Comparison of ENCODE assay signal across 32 mouse cellular contexts in the genomic region with DNA sequence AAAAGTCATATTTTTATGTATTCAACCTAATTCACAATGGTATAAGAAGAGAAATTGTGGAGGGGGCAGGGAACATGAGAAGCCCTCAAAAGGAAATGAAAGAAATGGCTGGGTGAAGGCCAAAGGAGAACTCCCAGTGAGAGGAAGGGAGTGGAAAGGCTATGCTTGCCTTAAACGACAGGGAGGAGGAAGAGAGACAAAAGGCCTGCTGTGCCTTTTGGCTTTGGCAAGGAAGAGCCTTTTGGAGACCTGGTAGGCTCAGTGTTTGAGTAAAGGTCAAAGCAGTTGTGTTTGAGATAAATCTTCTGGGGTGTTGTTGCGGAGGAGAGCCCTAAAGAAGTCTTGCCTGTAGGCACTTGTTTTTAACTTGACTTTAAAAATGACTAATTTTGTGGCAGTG.
A peak's percentile ranks its signal among the peaks of the same experiment; 100 is the strongest.
DNase-seq lines count a peak whose midpoint lies in the region; ATAC-seq and TF ChIP-seq lines count a peak whose summit lies in the region.
"Had no signal": no experiment of that assay in that cellular context is flagged by ENCODE, and none has a peak within 500 bp of the region (broad histone marks: within the 10 kb centered on the region; RNA-seq: fewer than 3 reads in every experiment).

No protein-coding gene starts in this region.

- H3K9ac ChIP-seq in heart, embryonic 12.5 days: no peak overlapping the region
- H3K9ac ChIP-seq in kidney, postnatal 0 days (ENCODE audit: low read depth, low read length): no peak overlapping the region
- H3K9ac ChIP-seq in heart, postnatal 0 days (replicated peaks; ENCODE audit: low read depth, low read length): no peak overlapping the region
- H3K9ac ChIP-seq in midbrain, embryonic 11.5 days (ENCODE audit: low read length): no peak overlapping the region
- no peak overlapping the region for H3K9ac ChIP-seq in hindbrain, embryonic 12.5 days
- H3K9ac ChIP-seq: embryonic facial prominence, embryonic 13.5 days; forebrain, embryonic 15.5 days; heart, embryonic 15.5 days; hindbrain, embryonic 13.5 days; limb, embryonic 12.5 days; liver, embryonic 15.5 days; midbrain, embryonic 15.5 days; neural tube, embryonic 15.5 days had no signal

- TF ChIP-seq CTCF in kidney, postnatal 0 days (IDR thresholded peaks at IDR 0.05; ENCODE audit: low read depth): no peak
- TF ChIP-seq CTCF in heart, postnatal 0 days (IDR thresholded peaks at IDR 0.05; ENCODE audit: low read depth): no peak

- no peaks in the 10 kb centered on the region for H3K36me3 ChIP-seq in heart, embryonic 12.5 days
- no peaks in the 10 kb centered on the region for H3K36me3 ChIP-seq in kidney, postnatal 0 days (ENCODE audit: insufficient read depth, low read length)
- H3K36me3 ChIP-seq in heart, postnatal 0 days (replicated peaks; ENCODE audit: control insufficient read depth, insufficient read depth, low read length): no peaks in the 10 kb centered on the region
- H3K36me3 ChIP-seq in midbrain, embryonic 11.5 days (ENCODE audit: control insufficient read depth, insufficient read depth, low read length): no peaks in the 10 kb centered on the region
- no peaks in the 10 kb centered on the region for H3K36me3 ChIP-seq in hindbrain, embryonic 12.5 days
- H3K36me3 ChIP-seq: embryonic facial prominence, embryonic 13.5 days; forebrain, embryonic 10.5 days; forebrain, embryonic 15.5 days; heart, embryonic 15.5 days; hindbrain, embryonic 13.5 days; limb, embryonic 12.5 days; liver, embryonic 15.5 days; midbrain, embryonic 15.5 days; neural tube, embryonic 15.5 days had no signal

- H3K4me2 ChIP-seq in heart, embryonic 12.5 days: no peak overlapping the region
- H3K4me2 ChIP-seq in kidney, postnatal 0 days (ENCODE audit: low read length): no peak overlapping the region
- H3K4me2 ChIP-seq in heart, postnatal 0 days (ENCODE audit: low read depth, low read length): no peak overlapping the region
- no peak overlapping the region for H3K4me2 ChIP-seq in midbrain, embryonic 11.5 days
- no peak overlapping the region for H3K4me2 ChIP-seq in hindbrain, embryonic 12.5 days (replicated peaks)
- H3K4me2 ChIP-seq: embryonic facial prominence, embryonic 13.5 days; forebrain, embryonic 15.5 days; heart, embryonic 15.5 days; hindbrain, embryonic 13.5 days; limb, embryonic 12.5 days; liver, embryonic 15.5 days; midbrain, embryonic 15.5 days; neural tube, embryonic 15.5 days had no signal

- 50% methylated on average over 2 of the region's 2 CpGs for WGBS in heart, embryonic 12.5 days
- WGBS in kidney, postnatal 0 days: 35% methylated on average over 2 of the region's 2 CpGs
- WGBS in heart, postnatal 0 days: 40% methylated on average over 2 of the region's 2 CpGs
- WGBS in midbrain, embryonic 11.5 days: 45% methylated on average over 2 of the region's 2 CpGs
- WGBS in hindbrain, embryonic 12.5 days: 45% methylated on average over 2 of the region's 2 CpGs

- no peak for TF ChIP-seq EP300 in heart, postnatal 0 days (IDR thresholded peaks at IDR 0.05; ENCODE audit: low read depth)

- H3K27ac ChIP-seq in heart, embryonic 12.5 days (ENCODE audit: poor library complexity, severe bottlenecking): no peak overlapping the region
- H3K27ac ChIP-seq in kidney, postnatal 0 days: no peak overlapping the region
- 0 out of 2 replicates have a peak overlapping the region, but pooled peaks have one; percentile 18 for H3K27ac ChIP-seq in heart, postnatal 0 days (ENCODE audit: low read depth)
- no peak overlapping the region for H3K27ac ChIP-seq in midbrain, embryonic 11.5 days (ENCODE audit: low read depth, low read length)
- H3K27ac ChIP-seq in hindbrain, embryonic 12.5 days: no peak overlapping the region
- H3K27ac ChIP-seq: embryonic facial prominence, embryonic 13.5 days; forebrain, embryonic 10.5 days; forebrain, embryonic 15.5 days; heart, embryonic 15.5 days; hindbrain, embryonic 13.5 days; layer of hippocampus, adult 2 months; left cerebral cortex, adult 2 months; limb, embryonic 12.5 days; liver, embryonic 15.5 days; macrophage; midbrain, embryonic 15.5 days; neural tube, embryonic 15.5 days had no signal

- no peak for ATAC-seq in heart, embryonic 12.5 days (ENCODE audit: insufficient number of reproducible peaks, low FRiP score)
- ATAC-seq in kidney, postnatal 0 days (replicated peaks; ENCODE audit: low FRiP score, low read depth): no peak
- no peak for ATAC-seq in heart, postnatal 0 days (ENCODE audit: insufficient read depth, low read depth)
- no peak for ATAC-seq in midbrain, embryonic 11.5 days (ENCODE audit: low FRiP score)
- ATAC-seq in hindbrain, embryonic 12.5 days (ENCODE audit: low FRiP score): no peak
- ATAC-seq: activated CD4-positive, CD25-positive, alpha-beta regulatory T cell, adult 4 months; CD4-positive, CD25-positive, alpha-beta regulatory T cell, adult 4 months; forebrain, embryonic 15.5 days; intestine, embryonic 16.5 days; lung, postnatal 0 days; midbrain, embryonic 15.5 days had no signal

- no peaks in the 10 kb centered on the region for H3K9me3 ChIP-seq in heart, embryonic 12.5 days (replicated peaks)
- no peaks in the 10 kb centered on the region for H3K9me3 ChIP-seq in kidney, postnatal 0 days (replicated peaks; ENCODE audit: low read length)
- no peaks in the 10 kb centered on the region for H3K9me3 ChIP-seq in heart, postnatal 0 days (replicated peaks; ENCODE audit: control insufficient read depth, low read length)
- no peaks in the 10 kb centered on the region for H3K9me3 ChIP-seq in midbrain, embryonic 11.5 days (ENCODE audit: control insufficient read depth, low read length)
- H3K9me3 ChIP-seq in hindbrain, embryonic 12.5 days (replicated peaks): no peaks in the 10 kb centered on the region
- H3K9me3 ChIP-seq: embryonic facial prominence, embryonic 13.5 days; forebrain, embryonic 10.5 days; forebrain, embryonic 15.5 days; heart, embryonic 15.5 days; hindbrain, embryonic 13.5 days; limb, embryonic 12.5 days; liver, embryonic 15.5 days; midbrain, embryonic 15.5 days; neural tube, embryonic 15.5 days had no signal

- H3K4me3 ChIP-seq in heart, embryonic 12.5 days: no peak overlapping the region
- H3K4me3 ChIP-seq in kidney, postnatal 0 days (replicated peaks; ENCODE audit: low read depth, low read length): no peak overlapping the region
- no peak overlapping the region for H3K4me3 ChIP-seq in heart, postnatal 0 days (ENCODE audit: low read depth, low read length)
- no peak overlapping the region for H3K4me3 ChIP-seq in midbrain, embryonic 11.5 days (ENCODE audit: low read depth, low read length)
- H3K4me3 ChIP-seq in hindbrain, embryonic 12.5 days: no peak overlapping the region
- H3K4me3 ChIP-seq: embryonic facial prominence, embryonic 13.5 days; forebrain, embryonic 10.5 days; forebrain, embryonic 15.5 days; gastrocnemius, adult 2 months; heart, embryonic 15.5 days; hindbrain, embryonic 13.5 days; layer of hippocampus, adult 2 months; left cerebral cortex, adult 2 months; limb, embryonic 12.5 days; liver, embryonic 15.5 days; midbrain, embryonic 15.5 days; neural tube, embryonic 15.5 days had no signal

- H3K27me3 ChIP-seq in heart, embryonic 12.5 days (replicated peaks): no peaks in the 10 kb centered on the region
- no peaks in the 10 kb centered on the region for H3K27me3 ChIP-seq in kidney, postnatal 0 days (ENCODE audit: insufficient read depth, low read length)
- H3K27me3 ChIP-seq in heart, postnatal 0 days (ENCODE audit: control insufficient read depth, insufficient read depth, low read length): no peaks in the 10 kb centered on the region
- H3K27me3 ChIP-seq in midbrain, embryonic 11.5 days (ENCODE audit: control insufficient read depth, insufficient read depth, low read length): no peaks in the 10 kb centered on the region
- no peaks in the 10 kb centered on the region for H3K27me3 ChIP-seq in hindbrain, embryonic 12.5 days
- H3K27me3 ChIP-seq: embryonic facial prominence, embryonic 13.5 days; forebrain, embryonic 15.5 days; heart, embryonic 15.5 days; hindbrain, embryonic 13.5 days; limb, embryonic 12.5 days; liver, embryonic 15.5 days; midbrain, embryonic 15.5 days; neural tube, embryonic 15.5 days had no signal

- H3K4me1 ChIP-seq in heart, embryonic 12.5 days (replicated peaks): no peaks in the 10 kb centered on the region
- no peaks in the 10 kb centered on the region for H3K4me1 ChIP-seq in kidney, postnatal 0 days (replicated peaks; ENCODE audit: insufficient read depth, low read length)
- H3K4me1 ChIP-seq in heart, postnatal 0 days (ENCODE audit: control insufficient read depth, insufficient read depth): no peaks in the 10 kb centered on the region
- no peaks in the 10 kb centered on the region for H3K4me1 ChIP-seq in midbrain, embryonic 11.5 days (ENCODE audit: control insufficient read depth, insufficient read depth, low read length)
- H3K4me1 ChIP-seq in hindbrain, embryonic 12.5 days: no peaks in the 10 kb centered on the region
- H3K4me1 ChIP-seq: forebrain, embryonic 10.5 days; heart, embryonic 15.5 days; limb, embryonic 12.5 days; liver, embryonic 15.5 days; midbrain, embryonic 15.5 days; neural tube, embryonic 15.5 days had no signal

- peak; percentile 93 for DNase-seq in heart, adult 11 months
- peak; percentile 44 for DNase-seq in kidney, postnatal 0 days (ENCODE audit: low spot score)
- no peak for DNase-seq in kidney, adult 18-20 months
- DNase-seq in ES-CJ7 (ENCODE audit: low read depth, low spot score): peak; percentile 14
- no peak for DNase-seq in heart, postnatal 0 days (ENCODE audit: low spot score)
- no peak for DNase-seq in midbrain, embryonic 11.5 days (ENCODE audit: low spot score, missing footprints)
- DNase-seq: adrenal gland, postnatal 36 days; cerebellum, adult 8-10 months; gastrocnemius, adult 2 months; kidney, postnatal 36 days; retina, postnatal 1 day; right cerebral cortex, postnatal 14 days; thymus, adult 18-20 months; thymus, postnatal 25 days had no signal

Comparison
In these comparisons a context has a peak if more than half of its experiments do, and no peak if none do; other contexts are left out.
1. DNase-seq: peak in heart, adult 11 months (single experiment), kidney, postnatal 0 days (single experiment) and ES-CJ7 (single experiment); none in kidney, adult 18-20 months (single experiment), heart, postnatal 0 days (single experiment) and midbrain, embryonic 11.5 days (single experiment).